Mouse (Mus musculus) C2C12 (cell line): ENCODE data around the gene Rpusd2.

Experiments
- CTCF ChIP-seq: IDR thresholded peaks from one replicate; pipeline ENCODE4 v1.5.1; 2011; ENCODE audit not compliant: control insufficient read depth, insufficient read depth, insufficient read length
- MAX ChIP-seq: IDR thresholded peaks from one replicate; pipeline ENCODE4 v1.6.1; 2011; ENCODE audit warnings: mild to moderate bottlenecking, control low read depth
- USF1 ChIP-seq: IDR thresholded peaks from one replicate; pipeline ENCODE4 v1.6.1; 2011; ENCODE audit warnings: low read depth, mild to moderate bottlenecking, control low read depth, moderate library complexity

DNA sequence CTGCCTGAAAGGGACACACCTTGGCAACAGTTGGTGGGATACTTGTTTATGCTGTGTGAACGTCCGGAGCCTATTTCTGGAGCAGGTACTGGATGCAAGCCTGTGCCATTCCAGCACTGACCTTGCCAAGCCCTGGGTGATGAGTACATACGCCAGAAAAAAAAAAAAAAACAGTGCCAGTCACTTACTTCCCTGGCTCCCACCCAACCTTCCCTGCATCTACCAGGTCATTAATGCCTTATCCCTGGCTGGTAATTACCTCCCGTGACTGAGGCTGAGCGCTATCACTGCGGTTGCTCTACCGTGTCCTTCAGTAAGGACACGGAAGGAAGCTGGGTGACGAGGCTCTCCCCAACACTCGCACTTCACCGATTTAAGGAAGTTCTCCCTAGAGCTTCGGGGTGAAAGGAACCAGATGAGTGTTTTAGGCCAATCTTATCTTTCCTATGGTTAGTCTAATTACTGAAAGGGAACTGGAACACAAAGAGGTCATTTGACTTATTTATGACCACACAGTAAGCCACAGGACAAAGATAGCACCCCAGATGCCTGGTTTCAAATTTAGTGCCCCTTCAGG is 18.9 kb upstream of the Rpusd2 start:
- TF ChIP-seq CTCF: no peak
- no peak for TF ChIP-seq MAX
- TF ChIP-seq USF1: no peak
